Mouse (Mus musculus) testis, adult 2 months (tissue): Measurements from ENCODE around the gene Psap.

ENCODE experiments used
- CTCF ChIP-seq: fragments of 200-500 bp; IDR thresholded peaks from 2 replicates; pipeline ENCODE4 v1.5.1; 2012; ENCODE audit warnings: low read depth, mild to moderate bottlenecking, inconsistent platforms, low read length, moderate library complexity; ENCODE audit not compliant: control insufficient read depth, insufficient read depth, insufficient replicate concordance
- POLR2A ChIP-seq: fragments of 200-500 bp; IDR thresholded peaks from 2 replicates; pipeline ENCODE4 v1.6.1; 2012; ENCODE audit warnings: low read depth, mild to moderate bottlenecking, inconsistent platforms, low read length, moderate library complexity; ENCODE audit not compliant: control insufficient read depth

DNA sequence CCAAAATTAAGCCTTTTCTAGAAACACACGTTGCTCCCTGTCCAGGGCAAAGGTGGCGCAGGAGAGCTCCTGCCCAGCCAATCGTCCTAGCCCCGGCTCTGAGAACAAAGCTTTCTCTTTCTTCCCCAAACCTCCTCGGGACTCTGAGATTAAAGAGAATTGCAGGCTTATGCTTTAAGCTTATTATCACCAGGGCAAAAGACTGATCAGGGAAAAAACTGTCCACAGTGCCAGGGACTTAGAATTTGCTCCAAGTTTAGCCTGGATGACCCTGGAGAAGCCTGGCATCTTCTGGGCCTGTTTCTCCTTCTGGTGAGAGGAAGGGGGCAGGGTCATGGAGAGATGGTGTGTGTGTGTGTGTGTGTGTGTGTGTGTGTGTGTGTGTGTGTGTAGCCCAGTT, 15.9 kb upstream of the Psap start:
- TF ChIP-seq POLR2A (no peak), CTCF (no peak)
